Mouse (Mus musculus): ENCODE results near the gene Cyb561d2. TPM values are rescaled to one million over a fixed set of nuclear protein-coding genes. Genes with fewer than 3 reads are reported as not detected.

The Cyb561d2 gene
- total RNA-seq (2014; rRNA removed) (11.0 and 11.9 TPM in 2 replicates), polyA plus RNA-seq (2012; rRNA removed) (31.0 and 33.7 TPM in 2 replicates)

DNA sequence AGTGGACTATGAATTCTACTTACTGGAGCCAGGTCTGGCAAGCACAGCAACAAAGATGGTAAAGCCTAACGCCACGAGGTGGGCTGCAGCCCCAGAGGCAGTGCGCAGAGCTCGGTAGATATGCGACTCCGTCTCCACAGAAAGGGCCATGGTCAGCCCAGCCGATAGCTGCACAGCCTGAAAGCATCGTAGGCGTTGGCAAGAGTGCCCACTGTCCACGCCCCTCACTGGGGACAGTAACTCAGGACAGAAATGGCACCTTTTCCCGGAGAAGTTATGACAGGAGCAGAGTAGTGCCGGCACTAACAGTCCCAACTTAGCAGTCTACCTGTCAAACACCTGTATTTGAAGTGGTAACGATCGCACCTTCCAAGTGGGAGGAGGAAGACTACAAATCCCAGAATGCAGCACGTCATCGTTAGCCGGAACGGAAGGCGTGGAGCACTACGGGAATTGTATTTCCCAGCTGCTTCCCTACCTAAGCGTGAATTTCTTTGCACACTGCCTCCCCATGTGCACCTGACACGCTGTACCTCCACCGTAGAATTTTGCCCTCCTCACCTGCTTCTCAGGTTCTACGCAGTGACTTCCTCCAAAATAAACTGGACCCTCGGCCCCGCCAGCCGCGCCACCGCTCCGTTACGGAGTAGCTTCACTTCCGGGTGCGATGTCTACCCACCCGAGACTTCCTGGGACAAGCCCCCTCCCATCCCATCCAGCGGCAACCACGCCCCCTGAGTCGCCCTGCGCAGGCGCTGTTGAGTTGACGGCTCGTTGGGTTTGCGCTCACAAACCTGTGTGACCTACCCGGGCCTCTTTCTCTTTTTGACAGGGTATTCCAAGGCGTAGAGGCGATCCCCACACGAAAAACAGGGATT is at the start of gene Cyb561d2, which contains the start of gene Nprl2:
Gene Cyb561d2, minus strand, starts transcription at position 720 of the 878 bp plus-strand sequence.
Gene Nprl2, plus strand, starts transcription at position 753 of the 878 bp plus-strand sequence.
- peaks cover 8% of the 10 kb centered on the region for H3K4me1 ChIP-seq (ENCODE audit: control insufficient read depth, insufficient read depth, low read length)
- no peaks in the 10 kb centered on the region; the same call in 1 of the 2 replicates for H3K36me3 ChIP-seq (ENCODE audit: control insufficient read depth, insufficient read depth, low read length)
- peak within 1 kb of the TSS; percentile 71 for H3K9ac ChIP-seq (ENCODE audit: low read depth, low read length)
- peak within 1 kb of the TSS; percentile 74 for H3K4me3 ChIP-seq (ENCODE audit: insufficient read depth, low read depth, low read length)
- TF ChIP-seq POLR2A (IDR thresholded peaks at IDR 0.05; ENCODE audit: extremely low read depth, insufficient read depth, low read length) (0 out of 2 replicates have a peak, but pooled peaks have one; percentile 27), CTCF (IDR thresholded peaks at IDR 0.05; ENCODE audit: low read depth, low read length) (no peak)
- DNase-seq (ENCODE audit: extremely low read depth, low read depth, low spot score), result peak; percentile 91
- H3K79me2 ChIP-seq (ENCODE audit: control insufficient read depth, insufficient read depth, low read length), result peaks cover 4% of the 10 kb centered on the region; the same call in 1 of the 2 replicates
- peak within 1 kb of the TSS; percentile 87 for H3K27ac ChIP-seq (replicated peaks; ENCODE audit: insufficient read depth, low read depth, low read length)
- no peaks in the 10 kb centered on the region for H3K27me3 ChIP-seq (ENCODE audit: control insufficient read depth, insufficient read depth, low read length)
- WGBS, result under 1% methylated on average over 46 of the region's 46 CpGs

DNA sequence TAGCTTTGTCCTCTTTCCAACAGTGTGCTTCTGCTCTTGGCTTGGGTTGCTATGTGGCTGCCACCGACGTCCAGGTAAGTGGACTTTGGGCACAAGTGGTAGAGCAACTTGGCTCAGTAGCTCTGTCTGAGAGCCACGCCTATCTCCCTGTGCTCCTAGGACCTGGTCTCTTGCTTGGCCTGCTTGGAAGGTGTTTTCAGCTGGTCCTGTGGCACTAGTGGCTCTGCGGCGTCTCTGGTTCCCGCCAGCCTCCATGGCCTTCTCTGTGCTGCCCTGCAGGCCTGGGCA is 48.7 kb upstream of the Cyb561d2 start:
- peak overlapping the region; percentile 65 for H3K27ac ChIP-seq (replicated peaks; ENCODE audit: insufficient read depth, low read depth, low read length)
- no peak overlapping the region for H3K4me3 ChIP-seq (ENCODE audit: insufficient read depth, low read depth, low read length)

DNA sequence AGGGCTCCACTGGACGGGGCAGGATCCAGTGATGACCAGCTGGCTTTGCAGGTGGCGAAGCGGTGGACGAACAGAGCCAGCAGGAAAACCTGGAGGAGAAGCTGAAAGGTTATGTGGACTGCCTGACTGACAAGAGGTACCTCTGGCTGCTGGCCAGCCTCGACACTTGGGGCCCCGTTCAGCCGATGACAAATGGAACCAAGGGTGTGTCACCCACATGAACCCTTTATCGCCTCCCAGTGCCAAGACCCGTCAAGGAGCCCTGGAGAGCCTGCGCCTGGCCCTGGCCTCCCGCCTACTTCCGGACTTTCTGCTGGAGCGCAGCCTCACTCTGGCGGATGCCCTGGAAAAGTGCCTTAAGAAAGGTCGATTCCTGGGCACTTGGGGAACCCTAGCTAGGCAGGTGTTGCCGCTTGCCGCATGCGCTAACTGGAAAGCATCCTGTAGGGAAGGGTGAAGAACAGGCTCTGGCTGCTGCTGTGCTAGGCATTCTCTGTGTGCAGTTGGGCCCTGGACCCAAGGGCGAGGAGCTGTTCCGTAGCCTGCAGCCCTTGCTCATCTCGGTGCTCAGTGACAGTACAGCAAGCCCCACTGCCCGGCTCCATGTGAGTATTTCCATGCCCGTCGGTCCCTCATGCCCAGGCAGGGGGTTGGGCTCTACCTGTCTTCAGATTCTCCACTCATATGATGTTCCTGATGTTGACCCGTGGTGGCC is 48.2 kb upstream of the Cyb561d2 start:
- Histone ChIP-seq H3K9ac (ENCODE audit: low read depth, low read length) (peak overlapping the region; percentile 9), H3K79me2 (ENCODE audit: control insufficient read depth, insufficient read depth, low read length) (no peaks in the 10 kb centered on the region), H3K4me3 (ENCODE audit: insufficient read depth, low read depth, low read length) (no peak overlapping the region), H3K4me1 (ENCODE audit: control insufficient read depth, insufficient read depth, low read length) (peaks cover 33% of the 10 kb centered on the region), H3K27me3 (ENCODE audit: control insufficient read depth, insufficient read depth, low read length) (no peaks in the 10 kb centered on the region), H3K27ac (replicated peaks; ENCODE audit: insufficient read depth, low read depth, low read length) (peak overlapping the region; percentile 65), H3K36me3 (ENCODE audit: control insufficient read depth, insufficient read depth, low read length) (peaks cover 4% of the 10 kb centered on the region; the same call in 1 of the 2 replicates)
- 26% methylated on average over 25 of the region's 25 CpGs for WGBS
- no peak for DNase-seq (ENCODE audit: extremely low read depth, low read depth, low spot score)
- TF ChIP-seq POLR2A (IDR thresholded peaks at IDR 0.05; ENCODE audit: extremely low read depth, insufficient read depth, low read length) (no peak), CTCF (IDR thresholded peaks at IDR 0.05; ENCODE audit: low read depth, low read length) (no peak)

More for the DNA sequence above, 48.7 kb upstream of the Cyb561d2 start:
- Histone ChIP-seq H3K9ac (ENCODE audit: low read depth, low read length) (0 out of 2 replicates have a peak overlapping the region, but pooled peaks have one; percentile 4), H3K79me2 (ENCODE audit: control insufficient read depth, insufficient read depth, low read length) (no peaks in the 10 kb centered on the region), H3K4me1 (ENCODE audit: control insufficient read depth, insufficient read depth, low read length) (peaks cover 33% of the 10 kb centered on the region), H3K27me3 (ENCODE audit: control insufficient read depth, insufficient read depth, low read length) (no peaks in the 10 kb centered on the region), H3K36me3 (ENCODE audit: control insufficient read depth, insufficient read depth, low read length) (peaks cover 4% of the 10 kb centered on the region; the same call in 1 of the 2 replicates)
- DNase-seq (ENCODE audit: extremely low read depth, low read depth, low spot score), result peak; percentile 96
- 36% methylated on average over 6 of the region's 6 CpGs for WGBS
- no peak for TF ChIP-seq CTCF (IDR thresholded peaks at IDR 0.05; ENCODE audit: low read depth, low read length)
- TF ChIP-seq POLR2A (IDR thresholded peaks at IDR 0.05; ENCODE audit: extremely low read depth, insufficient read depth, low read length), result no peak

DNA sequence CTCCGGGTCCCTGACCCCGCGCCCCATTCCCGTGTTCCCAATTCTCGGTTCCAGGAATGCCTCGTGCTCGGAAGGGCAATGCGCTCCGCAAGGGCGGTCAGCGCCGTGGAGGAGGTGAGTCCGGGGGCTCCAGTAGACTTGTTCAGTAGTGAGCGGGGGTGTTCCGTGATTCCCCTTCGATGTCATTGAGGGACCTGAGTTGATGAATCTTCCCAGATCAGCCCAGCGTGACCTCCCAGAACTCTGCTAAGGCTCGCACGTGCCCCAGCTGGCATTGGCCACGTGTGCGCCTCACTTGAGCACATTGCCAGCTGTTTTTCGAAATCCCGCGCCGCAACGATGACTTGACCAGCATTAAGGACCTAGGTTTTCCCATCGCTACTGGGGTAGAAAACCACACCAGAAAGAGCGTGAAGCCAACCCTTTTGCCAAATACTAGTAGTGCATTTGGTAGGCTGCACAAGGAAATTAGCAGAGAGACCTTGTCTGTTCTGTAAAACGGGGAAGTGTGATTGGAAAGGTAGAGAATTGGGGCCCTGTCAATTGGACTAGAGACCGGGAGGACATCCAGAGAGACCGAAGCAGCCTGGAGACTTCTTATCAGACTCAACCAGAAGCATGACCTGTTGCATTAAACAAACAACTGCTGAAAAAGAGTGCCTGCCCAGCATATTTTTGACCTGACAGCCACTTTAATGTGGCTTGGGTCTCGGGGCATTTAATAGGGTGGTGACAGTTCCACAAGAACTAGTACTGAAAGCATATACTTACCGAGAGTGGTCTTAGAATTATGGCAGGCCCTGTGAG is 46.0 kb upstream of the Cyb561d2 start:
- peak overlapping the region; percentile 61 for H3K4me3 ChIP-seq (ENCODE audit: insufficient read depth, low read depth, low read length)
- peaks cover 25% of the 10 kb centered on the region for H3K4me1 ChIP-seq (ENCODE audit: control insufficient read depth, insufficient read depth, low read length)
- H3K36me3 ChIP-seq (ENCODE audit: control insufficient read depth, insufficient read depth, low read length), result peaks cover 4% of the 10 kb centered on the region; the same call in 1 of the 2 replicates
- H3K79me2 ChIP-seq (ENCODE audit: control insufficient read depth, insufficient read depth, low read length), result no peaks in the 10 kb centered on the region
- DNase-seq (ENCODE audit: extremely low read depth, low read depth, low spot score), result peak; percentile 85
- WGBS, result under 1% methylated on average over 33 of the region's 33 CpGs
- peak overlapping the region; percentile 28 for H3K9ac ChIP-seq (ENCODE audit: low read depth, low read length)
- H3K27me3 ChIP-seq (ENCODE audit: control insufficient read depth, insufficient read depth, low read length), result no peaks in the 10 kb centered on the region
- no peak for TF ChIP-seq CTCF (IDR thresholded peaks at IDR 0.05; ENCODE audit: low read depth, low read length)
- TF ChIP-seq POLR2A (IDR thresholded peaks at IDR 0.05; ENCODE audit: extremely low read depth, insufficient read depth, low read length), result no peak
- peak overlapping the region; percentile 88 for H3K27ac ChIP-seq (replicated peaks; ENCODE audit: insufficient read depth, low read depth, low read length)
